Mouse (Mus musculus) limb, embryonic 12.5 days (tissue): ENCODE results near the gene Aqp3. TPM values are rescaled to one million over a fixed set of nuclear protein-coding genes. Genes with fewer than 3 reads are reported as not detected.

Source experiments
- ATAC-seq: fragments of 200-750 bp; cut with Nextera tagmentation; 2 replicates; pipeline ENCODE4 v1.8.0; 2017; ENCODE audit warnings: low read depth, moderate TSS enrichment; ENCODE audit not compliant: insufficient number of reproducible peaks, insufficient read depth, low FRiP score, low TSS enrichment
- H3K27ac ChIP-seq: fragments of 300-500 bp; sonication (generic); 2 replicates; pipeline ENCODE4 v1.5.1; 2016; ENCODE audit warnings: mild to moderate bottlenecking, moderate library complexity
- H3K27me3 ChIP-seq: fragments of 300-500 bp; sonication (generic); 2 replicates; pipeline ENCODE4 v1.6.1; 2016; ENCODE audit warnings: mild to moderate bottlenecking, moderate library complexity
- H3K36me3 ChIP-seq: fragments of 300-500 bp; sonication (generic); 2 replicates; pipeline ENCODE4 v1.6.1; 2016; ENCODE audit warnings: mild to moderate bottlenecking, moderate library complexity
- H3K4me1 ChIP-seq: fragments of 300-500 bp; sonication (generic); replicated peaks from 2 replicates; pipeline ENCODE4 v1.6.1; 2016
- H3K4me2 ChIP-seq: fragments of 300-500 bp; sonication (generic); 2 replicates; pipeline ENCODE4 v1.6.1; 2016; ENCODE audit warnings: mild to moderate bottlenecking, moderate library complexity
- H3K4me3 ChIP-seq: fragments of 300-500 bp; sonication (generic); replicated peaks from 2 replicates; pipeline ENCODE4 v1.5.1; 2016; ENCODE audit warnings: mild to moderate bottlenecking
- H3K9ac ChIP-seq: fragments of 300-500 bp; sonication (generic); replicated peaks from 2 replicates; pipeline ENCODE4 v1.6.1; 2016; ENCODE audit warnings: mild to moderate bottlenecking, moderate library complexity
- H3K9me3 ChIP-seq: fragments of 300-500 bp; sonication (generic); 2 replicates; pipeline ENCODE4 v1.6.1; 2016; ENCODE audit warnings: mild to moderate bottlenecking, moderate library complexity
- WGBS: fragments of 180-500 bp; shearing (Covaris S2); methylation state at CpG from one replicate; pipeline ENCODE4 v1.1.7; 2016; 5-methylcytosine and 5-hydroxymethylcytosine counted together
- polyA plus RNA-seq: library from polyadenylated mRNA; unstranded; fragments of >200 nt; fragmentation: Nextera tagmentation; extraction: Ambion mirVana; gene quantifications from 2 replicates; pipeline ENCODE4 v1.2.1, GENCODE M21; 2016

Aqp3 gene
- polyA plus RNA-seq, 1 experiment from 2014 or later: 1.0 TPM

DNA sequence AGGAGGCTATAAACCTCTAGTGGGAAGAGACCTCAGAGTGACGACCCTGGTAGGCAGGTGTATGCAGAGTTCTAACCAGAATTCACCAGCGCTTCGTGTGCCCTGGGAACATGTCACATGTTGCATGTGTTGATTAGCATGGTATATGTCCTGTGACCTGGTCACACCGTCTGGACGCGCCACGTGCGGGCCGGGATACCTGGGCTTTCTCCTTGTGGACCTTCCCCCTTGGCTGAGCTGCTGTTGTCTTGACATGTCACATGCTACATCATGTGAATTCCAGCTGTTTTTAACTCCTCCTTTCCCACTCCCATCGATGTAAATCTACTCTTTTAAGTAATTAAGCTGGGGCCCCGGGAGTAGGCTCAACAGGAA, 581 bp upstream of the Aqp3 start:
- H3K27ac ChIP-seq: no peak overlapping the region
- H3K9me3 ChIP-seq: no peaks in the 10 kb centered on the region
- H3K27me3 ChIP-seq: peaks cover 45% of the 10 kb centered on the region
- H3K4me3 ChIP-seq: peak overlapping the region; percentile 45
- peaks cover 25% of the 10 kb centered on the region for H3K4me1 ChIP-seq
- no peaks in the 10 kb centered on the region for H3K36me3 ChIP-seq
- no peak; the same call in 1 of the 2 replicates for ATAC-seq
- WGBS: 15% methylated on average over 11 of the region's 11 CpGs
- H3K9ac ChIP-seq: no peak overlapping the region; the same call in 1 of the 2 replicates
- peak overlapping the region; percentile 83 for H3K4me2 ChIP-seq

DNA sequence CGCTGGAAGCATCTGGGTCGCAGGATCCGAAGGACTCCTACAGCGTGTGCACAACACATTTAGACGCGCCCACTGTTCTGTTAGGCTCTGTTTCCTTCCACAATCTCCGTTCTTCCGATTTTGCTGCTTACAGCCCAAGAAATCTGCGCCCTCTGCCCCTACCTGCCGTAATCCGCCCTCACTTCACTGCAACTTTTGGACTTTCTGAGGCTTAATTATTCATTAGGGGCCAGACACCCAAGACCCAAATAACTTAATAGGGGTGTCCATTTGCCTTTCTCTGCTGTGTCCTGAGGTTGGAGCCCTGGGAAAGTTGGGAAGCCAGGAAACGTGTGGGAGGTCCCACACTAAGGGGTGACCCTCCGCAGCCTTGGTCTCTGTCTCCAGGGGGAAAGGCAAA, 602 bp downstream of the Aqp3 start:
- H3K27me3 ChIP-seq: peaks cover 45% of the 10 kb centered on the region
- H3K4me1 ChIP-seq: peaks cover 26% of the 10 kb centered on the region
- ATAC-seq: no peak
- no peak overlapping the region for H3K4me3 ChIP-seq
- 46% methylated on average over 13 of the region's 13 CpGs for WGBS
- no peak overlapping the region for H3K27ac ChIP-seq
- peak overlapping the region; percentile 83 for H3K4me2 ChIP-seq
- H3K9me3 ChIP-seq: no peaks in the 10 kb centered on the region
- H3K9ac ChIP-seq: 0 out of 2 replicates have a peak overlapping the region, but pooled peaks have one; percentile 44
- no peaks in the 10 kb centered on the region for H3K36me3 ChIP-seq

DNA sequence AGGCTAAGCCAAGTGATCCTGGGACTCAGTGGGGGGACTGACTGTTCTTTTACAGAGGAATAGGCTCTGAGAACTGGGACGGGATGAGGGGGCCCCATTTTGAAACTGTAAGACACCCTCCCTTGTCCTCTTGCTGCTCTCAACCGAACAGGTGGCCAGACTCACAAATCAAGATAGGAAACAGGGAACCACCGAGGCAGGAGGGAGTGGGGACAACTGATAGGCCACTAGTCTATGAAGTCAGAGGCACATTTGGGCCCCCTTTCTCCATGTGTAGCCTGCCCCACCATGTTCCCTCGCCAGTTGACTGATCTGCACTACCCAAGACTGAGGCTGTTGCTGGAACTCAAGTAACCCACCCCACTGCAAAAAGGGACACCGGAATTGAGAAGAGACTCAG, 1.2 kb downstream of the Aqp3 start:
- Histone ChIP-seq H3K4me1 (peaks cover 32% of the 10 kb centered on the region), H3K9me3 (no peaks in the 10 kb centered on the region), H3K27me3 (peaks cover 45% of the 10 kb centered on the region), H3K4me3 (no peak overlapping the region), H3K27ac (no peak overlapping the region), H3K36me3 (no peaks in the 10 kb centered on the region), H3K9ac (no peak overlapping the region), H3K4me2 (no peak overlapping the region)
- WGBS: 71% methylated on average over 5 of the region's 5 CpGs
- no peak for ATAC-seq

DNA sequence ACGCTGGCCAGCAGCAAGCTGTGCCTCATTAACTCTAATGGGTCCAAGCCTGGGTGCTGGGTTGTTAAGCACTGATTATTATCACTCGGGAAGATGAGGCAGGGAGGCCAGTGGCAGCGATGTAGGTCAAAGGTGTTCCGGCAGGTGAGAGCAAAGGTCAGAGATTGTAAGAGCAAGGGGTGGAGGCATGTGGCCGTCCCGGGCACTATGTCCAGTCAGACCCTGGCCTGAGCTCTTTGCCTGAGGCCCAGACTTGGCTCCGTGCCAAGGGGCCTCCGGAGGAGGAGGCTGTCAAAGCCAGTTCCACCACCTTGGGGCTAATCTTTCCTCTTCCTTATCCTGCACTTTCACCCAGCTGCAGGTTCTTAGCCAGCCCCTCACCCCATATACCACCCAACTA, 1.8 kb downstream of the Aqp3 start:
- no peak overlapping the region for H3K4me3 ChIP-seq
- no peak overlapping the region for H3K4me2 ChIP-seq
- H3K4me1 ChIP-seq: peaks cover 38% of the 10 kb centered on the region
- H3K9ac ChIP-seq: no peak overlapping the region
- no peaks in the 10 kb centered on the region for H3K9me3 ChIP-seq
- H3K27me3 ChIP-seq: peaks cover 45% of the 10 kb centered on the region
- H3K36me3 ChIP-seq: no peaks in the 10 kb centered on the region
- no peak for ATAC-seq
- WGBS: 25% methylated on average over 8 of the region's 8 CpGs
- no peak overlapping the region for H3K27ac ChIP-seq

DNA sequence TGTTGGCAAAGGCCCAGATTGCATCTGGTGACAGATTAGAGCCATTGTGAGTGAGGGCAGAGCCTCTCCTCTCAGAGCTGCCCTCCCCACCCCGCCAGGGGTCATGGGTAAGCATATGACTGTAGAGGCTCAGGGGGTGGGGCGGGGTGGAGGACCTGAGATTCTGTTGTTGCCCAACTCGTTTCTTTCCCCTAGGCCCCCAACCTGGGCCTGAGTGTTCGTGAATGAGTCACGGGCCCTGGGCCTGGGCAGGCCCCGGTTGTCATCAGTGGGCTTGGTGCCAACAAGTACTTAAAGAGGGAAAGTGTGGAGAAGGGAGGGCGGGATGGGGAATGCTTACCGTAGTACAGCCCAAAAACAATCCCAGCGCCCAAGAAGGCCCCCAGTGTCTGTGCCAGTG, 3.6 kb downstream of the Aqp3 start:
- ATAC-seq: no peak
- H3K4me3 ChIP-seq: no peak overlapping the region
- H3K4me2 ChIP-seq: no peak overlapping the region
- H3K4me1 ChIP-seq: peaks cover 51% of the 10 kb centered on the region
- H3K36me3 ChIP-seq: no peaks in the 10 kb centered on the region
- H3K27me3 ChIP-seq: peaks cover 39% of the 10 kb centered on the region
- WGBS: 76% methylated on average over 9 of the region's 9 CpGs
- no peak overlapping the region for H3K27ac ChIP-seq
- H3K9ac ChIP-seq: no peak overlapping the region
- no peaks in the 10 kb centered on the region for H3K9me3 ChIP-seq

DNA sequence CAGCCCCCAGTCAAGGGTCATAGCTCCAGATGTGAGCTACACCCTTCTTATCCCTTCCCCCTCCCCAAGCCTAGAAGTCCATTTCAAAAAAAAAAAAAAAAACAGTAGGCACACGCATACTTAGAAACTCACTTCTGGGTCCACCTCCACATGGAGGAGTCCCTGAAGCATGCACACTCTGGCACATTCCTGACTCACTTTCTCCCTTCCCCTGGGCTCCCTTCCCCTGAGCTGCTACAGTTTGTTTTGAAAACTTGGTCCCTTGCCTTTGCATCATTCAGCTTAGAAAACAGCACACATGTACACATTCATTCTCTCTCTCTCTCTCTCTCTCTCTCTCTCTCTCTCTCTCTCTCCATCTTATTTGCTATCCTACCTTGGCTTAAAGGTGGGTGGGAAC, 5.0 kb downstream of the Aqp3 start:
- Histone ChIP-seq H3K36me3 (no peaks in the 10 kb centered on the region), H3K4me3 (no peak overlapping the region), H3K27me3 (peaks cover 26% of the 10 kb centered on the region), H3K9me3 (no peaks in the 10 kb centered on the region), H3K4me1 (peaks cover 43% of the 10 kb centered on the region), H3K9ac (no peak overlapping the region), H3K4me2 (no peak overlapping the region), H3K27ac (no peak overlapping the region)
- ATAC-seq: no peak
- 62% methylated on average over 1 of the region's 1 CpGs for WGBS

DNA sequence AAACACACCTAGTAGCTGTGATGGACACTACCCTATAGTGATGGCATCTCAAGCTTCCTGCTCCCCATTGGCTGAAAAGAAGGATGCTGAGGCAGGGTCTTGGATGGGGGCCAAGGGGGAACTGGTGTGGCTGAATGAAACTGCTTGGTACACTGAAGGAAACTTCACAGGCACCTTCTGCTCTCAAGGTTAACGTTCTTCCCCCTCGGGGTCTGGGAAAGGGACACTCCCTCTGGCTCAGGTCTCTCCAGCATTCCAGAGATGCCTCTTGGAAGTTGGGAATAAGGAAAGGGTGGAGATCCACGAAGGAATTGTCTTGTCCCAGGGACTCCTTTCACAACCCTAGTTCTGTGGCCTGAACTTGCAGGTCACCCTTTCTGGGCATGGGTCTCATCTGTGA, 6.6 kb downstream of the Aqp3 start:
- ATAC-seq: no peak

DNA sequence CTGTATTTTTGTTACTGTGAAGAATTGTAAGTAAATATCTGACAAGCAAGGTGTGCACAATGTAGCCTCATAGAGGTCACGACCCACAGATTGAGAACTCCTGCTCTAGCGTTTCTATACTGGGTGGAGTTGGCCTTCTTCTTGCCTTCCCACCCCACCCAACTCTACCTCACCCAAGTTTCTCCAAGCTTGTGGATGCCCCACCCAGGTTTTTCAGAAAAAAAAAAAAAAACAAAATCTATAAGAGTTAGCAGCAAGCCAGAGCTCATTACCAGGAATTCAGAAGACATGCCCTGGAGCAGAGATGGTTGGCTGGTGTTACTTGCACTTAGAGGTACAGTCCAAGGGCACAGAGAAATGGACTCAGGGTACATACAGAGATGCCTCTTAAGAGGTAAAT, 8.3 kb downstream of the Aqp3 start:
- Histone ChIP-seq H3K9ac (no peak overlapping the region), H3K4me2 (no peak overlapping the region), H3K9me3 (no peaks in the 10 kb centered on the region), H3K4me3 (no peak overlapping the region), H3K36me3 (no peaks in the 10 kb centered on the region), H3K4me1 (peaks cover 27% of the 10 kb centered on the region), H3K27me3 (no peaks in the 10 kb centered on the region), H3K27ac (peak overlapping the region; percentile 62; the same call in 1 of the 2 replicates)
- ATAC-seq: no peak
- WGBS: 79% methylated on average over 2 of the region's 2 CpGs

More for the DNA sequence above, 6.6 kb downstream of the Aqp3 start:
- H3K4me1 ChIP-seq: peaks cover 33% of the 10 kb centered on the region
- H3K4me3 ChIP-seq: no peak overlapping the region
- WGBS: 42% methylated on average over 3 of the region's 3 CpGs
- H3K27ac ChIP-seq: no peak overlapping the region
- H3K27me3 ChIP-seq: peaks cover 11% of the 10 kb centered on the region
- no peaks in the 10 kb centered on the region for H3K9me3 ChIP-seq
- H3K4me2 ChIP-seq: no peak overlapping the region
- H3K36me3 ChIP-seq: no peaks in the 10 kb centered on the region
- no peak overlapping the region for H3K9ac ChIP-seq

DNA sequence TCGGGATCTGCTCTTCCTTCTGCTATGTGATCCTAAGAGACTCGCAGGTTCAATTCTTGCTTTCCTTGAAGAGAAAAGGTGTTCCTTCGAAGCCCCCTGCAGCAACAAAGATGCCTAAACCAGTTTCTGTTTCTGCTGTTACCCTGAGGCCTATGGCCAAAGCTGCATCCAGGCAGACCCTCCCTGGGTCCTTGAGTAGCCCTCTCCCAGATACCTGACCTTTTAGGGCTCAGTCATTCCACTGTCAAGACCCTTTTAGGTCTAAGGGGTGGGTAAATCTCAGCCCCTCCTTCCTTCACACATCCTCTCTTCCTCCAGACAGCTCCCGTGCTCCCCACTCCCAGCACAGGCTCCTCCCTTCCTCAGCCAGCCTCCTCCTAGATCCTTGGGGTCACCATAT, 8.8 kb downstream of the Aqp3 start:
- WGBS: 89% methylated on average over 4 of the region's 4 CpGs
- H3K36me3 ChIP-seq: no peaks in the 10 kb centered on the region
- no peak for ATAC-seq
- H3K9ac ChIP-seq: no peak overlapping the region
- H3K4me1 ChIP-seq: peaks cover 27% of the 10 kb centered on the region
- no peak overlapping the region for H3K4me3 ChIP-seq
- H3K27me3 ChIP-seq: no peaks in the 10 kb centered on the region
- no peak overlapping the region for H3K4me2 ChIP-seq
- no peaks in the 10 kb centered on the region for H3K9me3 ChIP-seq
- no peak overlapping the region for H3K27ac ChIP-seq

DNA sequence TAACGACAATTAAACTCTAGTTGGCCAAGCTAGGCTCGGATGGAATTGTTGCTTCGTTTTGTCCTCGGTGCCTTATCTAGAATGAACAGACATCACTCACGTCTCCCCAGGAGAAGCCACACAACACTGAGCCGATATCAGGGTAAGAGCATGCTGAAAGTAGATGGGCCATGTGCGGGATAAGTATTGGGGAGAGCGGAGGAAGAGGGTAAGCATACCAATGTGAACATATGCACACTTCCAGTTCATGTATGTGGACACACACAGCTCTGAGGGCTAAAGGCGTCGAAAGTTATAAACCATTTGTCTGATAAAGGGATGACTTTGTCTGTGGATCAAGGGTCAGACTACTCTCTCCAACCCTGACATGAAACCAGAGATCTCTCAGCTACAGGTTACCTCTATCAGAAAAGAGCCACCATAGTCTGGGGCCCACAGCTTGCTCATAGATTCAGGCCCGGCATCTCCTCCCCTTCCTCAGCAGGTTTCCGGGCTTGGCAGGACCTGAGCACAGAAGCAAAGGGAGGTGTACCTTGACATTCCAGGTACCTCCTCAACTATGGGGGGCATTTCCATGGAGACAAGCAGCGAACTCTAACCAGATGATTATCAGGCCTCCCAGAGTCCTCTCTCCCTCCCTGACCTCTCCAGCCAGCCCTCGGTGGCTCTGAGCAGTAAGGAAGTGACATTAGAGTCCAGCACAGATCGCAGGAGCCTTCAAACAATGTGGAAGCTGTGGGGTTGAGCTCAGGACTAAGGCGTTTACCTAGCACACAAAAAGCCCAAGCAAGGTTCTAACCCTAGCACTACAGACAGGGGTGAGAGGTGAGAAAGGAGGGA, 10.3 kb downstream of the Aqp3 start:
- 86% methylated on average over 16 of the region's 16 CpGs for WGBS
- H3K4me2 ChIP-seq: no peak overlapping the region
- peaks cover 27% of the 10 kb centered on the region for H3K4me1 ChIP-seq
- H3K27me3 ChIP-seq: no peaks in the 10 kb centered on the region
- no peaks in the 10 kb centered on the region for H3K36me3 ChIP-seq
- no peak overlapping the region for H3K27ac ChIP-seq
- no peak overlapping the region for H3K4me3 ChIP-seq
- no peak overlapping the region for H3K9ac ChIP-seq
- no peak for ATAC-seq
- H3K9me3 ChIP-seq: no peaks in the 10 kb centered on the region

DNA sequence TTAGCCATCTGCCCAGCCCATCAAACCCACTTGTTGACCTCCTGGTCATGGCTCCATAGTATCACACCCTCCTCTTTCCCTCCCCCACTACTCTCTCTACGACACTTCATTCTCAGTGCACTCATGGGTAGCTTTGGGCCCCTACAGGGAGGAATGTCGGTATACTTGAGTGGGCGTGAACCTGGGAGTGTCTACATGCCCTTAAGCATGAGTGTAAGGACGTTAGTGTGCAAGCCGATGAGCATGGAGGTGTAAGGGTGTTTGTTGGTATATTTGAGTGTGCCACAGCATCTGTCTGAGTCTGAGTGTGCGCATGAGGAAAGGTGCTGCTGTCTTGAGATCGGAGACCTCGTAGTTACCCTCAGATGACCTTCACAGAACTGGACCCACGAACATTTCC, 11.0 kb downstream of the Aqp3 start:
- WGBS: 76% methylated on average over 9 of the region's 9 CpGs
- no peak for ATAC-seq
- no peak overlapping the region for H3K9ac ChIP-seq
- no peak overlapping the region for H3K4me2 ChIP-seq
- H3K27ac ChIP-seq: no peak overlapping the region
- no peaks in the 10 kb centered on the region for H3K36me3 ChIP-seq
- H3K9me3 ChIP-seq: no peaks in the 10 kb centered on the region
- no peak overlapping the region for H3K4me3 ChIP-seq
- no peaks in the 10 kb centered on the region for H3K27me3 ChIP-seq
- H3K4me1 ChIP-seq: peaks cover 21% of the 10 kb centered on the region

DNA sequence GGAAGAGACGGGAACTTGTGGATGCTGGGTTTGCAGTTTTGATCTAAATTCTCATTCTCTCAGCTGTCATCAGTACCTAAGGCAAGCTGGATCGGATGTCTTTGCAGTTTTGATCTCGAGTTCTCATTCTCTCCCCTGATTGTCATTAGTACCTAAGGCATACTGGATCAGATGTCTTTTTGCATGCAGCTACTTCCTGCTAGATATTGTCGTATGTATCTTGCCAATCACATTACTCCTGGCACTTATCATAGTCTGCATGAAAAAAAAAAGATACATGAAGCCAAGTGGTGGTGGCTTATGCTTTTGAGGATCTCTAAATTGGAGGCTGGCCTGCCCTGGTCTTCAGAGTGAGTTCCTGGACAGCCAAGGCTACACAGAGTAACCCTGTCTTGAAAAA, 13.2 kb downstream of the Aqp3 start:
- Histone ChIP-seq H3K36me3 (no peaks in the 10 kb centered on the region), H3K9ac (no peak overlapping the region), H3K4me2 (no peak overlapping the region), H3K9me3 (peaks cover 3% of the 10 kb centered on the region; the same call in 1 of the 2 replicates), H3K4me3 (no peak overlapping the region), H3K27ac (no peak overlapping the region), H3K4me1 (peaks cover 1% of the 10 kb centered on the region; the same call in 1 of the 2 replicates), H3K27me3 (no peaks in the 10 kb centered on the region)
- 87% methylated on average over 4 of the region's 4 CpGs for WGBS
- no peak for ATAC-seq
